In the genomic region with DNA sequence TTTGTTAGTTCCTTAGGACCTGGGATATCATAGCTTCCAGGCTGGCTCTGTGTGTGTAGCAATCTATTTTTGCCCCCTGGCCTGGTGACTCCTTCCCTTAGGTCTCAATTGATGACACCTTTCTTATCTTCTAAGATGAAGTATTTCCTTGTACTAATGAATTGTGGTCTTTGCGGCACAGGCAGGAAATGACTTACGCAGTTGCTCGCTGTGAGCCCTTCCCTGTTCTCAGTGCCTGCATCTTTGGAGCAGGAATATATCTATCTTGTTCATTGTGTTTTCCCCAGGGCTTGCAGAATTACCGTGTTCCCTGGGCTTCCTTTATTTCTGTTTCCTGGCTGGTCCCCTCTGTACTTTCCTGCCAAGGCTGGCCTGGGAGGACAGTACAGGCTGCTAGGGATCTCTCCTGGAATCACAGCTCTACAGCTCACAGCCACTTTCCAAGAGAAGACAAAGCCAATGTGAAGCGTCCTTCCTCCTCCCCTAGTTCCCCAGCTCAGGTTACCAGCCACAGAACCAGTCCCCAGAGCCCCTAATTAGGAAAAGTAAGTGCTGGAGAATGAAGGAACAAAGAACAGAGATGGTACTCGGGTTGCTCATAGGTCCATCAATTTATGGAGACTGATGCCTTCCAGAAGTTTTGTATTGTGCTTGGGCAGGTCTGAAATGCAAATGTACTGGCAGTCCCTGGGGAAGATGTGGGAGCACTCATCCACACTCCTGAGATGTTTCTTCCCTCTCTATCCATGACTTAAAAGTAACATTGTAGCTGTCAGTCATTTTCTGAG, we compare ENCODE assay signal across 12 mouse cellular contexts.
DNase-seq lines count a peak whose midpoint lies in the region; ATAC-seq lines count a peak whose summit lies in the region.
"Had no signal": no experiment of that assay in that cellular context is flagged by ENCODE, and none has a peak within 500 bp of the region (broad histone marks: within the 10 kb centered on the region; RNA-seq: fewer than 3 reads in every experiment).

No protein-coding gene starts in this region.

- no peaks in the 10 kb centered on the region for H3K9me3 ChIP-seq in hindbrain, embryonic 10.5 days
- H3K9me3 ChIP-seq in hindbrain, embryonic 12.5 days (replicated peaks), result no peaks in the 10 kb centered on the region
- no peaks in the 10 kb centered on the region for H3K9me3 ChIP-seq in embryonic facial prominence, embryonic 11.5 days (replicated peaks; ENCODE audit: control insufficient read depth, low read length)
- H3K9me3 ChIP-seq in forebrain, embryonic 15.5 days, result no peaks in the 10 kb centered on the region
- H3K9me3 ChIP-seq: liver, embryonic 13.5 days had no signal

- no peak overlapping the region for H3K27ac ChIP-seq in hindbrain, embryonic 10.5 days
- H3K27ac ChIP-seq in hindbrain, embryonic 12.5 days, result no peak overlapping the region
- no peak overlapping the region for H3K27ac ChIP-seq in embryonic facial prominence, embryonic 11.5 days (replicated peaks; ENCODE audit: low read depth, low read length)
- no peak overlapping the region for H3K27ac ChIP-seq in forebrain, embryonic 15.5 days (replicated peaks)
- H3K27ac ChIP-seq: liver, embryonic 13.5 days had no signal

- peaks cover 5% of the 10 kb centered on the region; the same call in 1 of the 2 replicates for H3K4me1 ChIP-seq in hindbrain, embryonic 10.5 days (replicated peaks)
- no peaks in the 10 kb centered on the region for H3K4me1 ChIP-seq in hindbrain, embryonic 12.5 days
- H3K4me1 ChIP-seq in embryonic facial prominence, embryonic 11.5 days (ENCODE audit: control insufficient read depth, insufficient read depth, low read length), result no peaks in the 10 kb centered on the region
- no peaks in the 10 kb centered on the region for H3K4me1 ChIP-seq in forebrain, embryonic 15.5 days
- H3K4me1 ChIP-seq: liver, embryonic 13.5 days had no signal

- H3K4me2 ChIP-seq in hindbrain, embryonic 12.5 days (replicated peaks), result no peak overlapping the region
- H3K4me2 ChIP-seq in embryonic facial prominence, embryonic 11.5 days (ENCODE audit: low read depth, low read length), result no peak overlapping the region
- H3K4me2 ChIP-seq in forebrain, embryonic 15.5 days (replicated peaks), result no peak overlapping the region
- H3K4me2 ChIP-seq: liver, embryonic 13.5 days had no signal

- H3K4me3 ChIP-seq in hindbrain, embryonic 10.5 days, result no peak overlapping the region
- no peak overlapping the region for H3K4me3 ChIP-seq in hindbrain, embryonic 12.5 days
- no peak overlapping the region for H3K4me3 ChIP-seq in embryonic facial prominence, embryonic 11.5 days (ENCODE audit: low read depth, low read length)
- H3K4me3 ChIP-seq in forebrain, embryonic 15.5 days, result no peak overlapping the region
- H3K4me3 ChIP-seq: liver, embryonic 13.5 days had no signal

- 62% methylated on average over 6 of the region's 6 CpGs for WGBS in hindbrain, embryonic 10.5 days
- WGBS in hindbrain, embryonic 12.5 days, result 58% methylated on average over 6 of the region's 6 CpGs
- WGBS in embryonic facial prominence, embryonic 11.5 days, result 40% methylated on average over 6 of the region's 6 CpGs
- WGBS in forebrain, embryonic 15.5 days, result 62% methylated on average over 6 of the region's 6 CpGs

- H3K36me3 ChIP-seq in hindbrain, embryonic 10.5 days, result no peaks in the 10 kb centered on the region
- no peaks in the 10 kb centered on the region for H3K36me3 ChIP-seq in hindbrain, embryonic 12.5 days
- H3K36me3 ChIP-seq in embryonic facial prominence, embryonic 11.5 days (replicated peaks; ENCODE audit: control insufficient read depth, insufficient read depth, low read depth, low read length), result no peaks in the 10 kb centered on the region
- H3K36me3 ChIP-seq in forebrain, embryonic 15.5 days, result no peaks in the 10 kb centered on the region
- H3K36me3 ChIP-seq: liver, embryonic 13.5 days had no signal

- DNase-seq in hindbrain, embryonic 10.5 days (ENCODE audit: low spot score), result peak; percentile 3
- peak; percentile 58 for DNase-seq in CD4-positive, CD25-positive, alpha-beta regulatory T cell, adult 2 months (ENCODE audit: low read depth, low spot score)
- DNase-seq in embryonic facial prominence, embryonic 11.5 days (ENCODE audit: low spot score), result peak; percentile 15
- peak; percentile 50 for DNase-seq in kidney, postnatal 14 days
- DNase-seq in left cerebral cortex, adult 18-20 months (ENCODE audit: low spot score in 2 of 2), result no peak
- DNase-seq: cerebellum, adult 8-10 months; heart, postnatal 10 days; liver, embryonic 13.5 days; lung, postnatal 4 days had no signal

- H3K27me3 ChIP-seq in hindbrain, embryonic 10.5 days (ENCODE audit: insufficient read depth, poor library complexity, severe bottlenecking), result 0 out of 2 replicates have a peak, but pooled peaks cover 6% of the 10 kb centered on the region
- no peaks in the 10 kb centered on the region for H3K27me3 ChIP-seq in hindbrain, embryonic 12.5 days
- no peaks in the 10 kb centered on the region for H3K27me3 ChIP-seq in embryonic facial prominence, embryonic 11.5 days (ENCODE audit: control insufficient read depth, insufficient read depth, low read length)
- H3K27me3 ChIP-seq in forebrain, embryonic 15.5 days, result no peaks in the 10 kb centered on the region
- H3K27me3 ChIP-seq: liver, embryonic 13.5 days had no signal

- no peak overlapping the region for H3K9ac ChIP-seq in hindbrain, embryonic 12.5 days
- H3K9ac ChIP-seq in embryonic facial prominence, embryonic 11.5 days (replicated peaks; ENCODE audit: low read length), result no peak overlapping the region
- H3K9ac ChIP-seq in forebrain, embryonic 15.5 days (replicated peaks), result no peak overlapping the region
- H3K9ac ChIP-seq: liver, embryonic 13.5 days had no signal

- no peak for ATAC-seq in hindbrain, embryonic 12.5 days (ENCODE audit: low FRiP score)
- no peak for ATAC-seq in embryonic facial prominence, embryonic 11.5 days (replicated peaks; ENCODE audit: insufficient number of reproducible peaks, low FRiP score, low TSS enrichment, low read depth)
- no peak for ATAC-seq in forebrain, embryonic 15.5 days (replicated peaks)
- ATAC-seq: forebrain, embryonic 14.5 days had no signal

Comparison
In these comparisons a context has a peak if more than half of its experiments do, and no peak if none do; other contexts are left out.
1. DNase-seq: peak in hindbrain, embryonic 10.5 days (single experiment), CD4-positive, CD25-positive, alpha-beta regulatory T cell, adult 2 months (single experiment), embryonic facial prominence, embryonic 11.5 days (single experiment) and kidney, postnatal 14 days (single experiment); none in left cerebral cortex, adult 18-20 months (0 of 2).